Mouse (Mus musculus) lung, postnatal 10 days (tissue): Measurements from ENCODE around the gene Mab21l2.

Experiments used
- DNase-seq: peaks from one replicate; pipeline ENCODE4 v3.0.0; 2021

Mab21l2 gene

GRCm38 (mm10) chr3:86538645-86539554 lies 9.5 kb downstream of the Mab21l2 start:
- no peak for DNase-seq

DNA sequence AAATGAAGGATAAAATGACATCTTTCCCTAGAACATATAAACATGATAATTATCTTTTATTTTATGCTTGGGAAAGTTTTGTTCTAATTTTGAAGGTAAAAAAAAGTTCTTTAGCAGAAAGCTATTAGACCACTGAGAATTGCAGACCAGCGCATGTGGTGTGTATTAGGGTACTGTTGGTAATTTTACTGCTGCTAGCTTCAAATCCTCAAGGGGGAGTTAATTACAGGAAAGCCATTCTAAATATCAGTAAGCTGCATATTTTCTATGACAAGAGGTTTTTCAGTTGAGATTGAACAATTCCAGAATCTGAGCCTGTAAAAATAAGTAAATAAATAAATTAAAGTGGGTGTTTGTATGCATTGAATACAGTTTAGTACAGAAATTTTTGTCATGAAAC lies 11.7 kb downstream of the Mab21l2 start:
- DNase-seq, result no peak

- no peak for DNase-seq
Measured at GRCm38 (mm10) chr3:86531531-86532269, 16.7 kb downstream of the Mab21l2 start.

GRCm38 (mm10) chr3:86522880-86523505 lies 25.4 kb downstream of the Mab21l2 start:
- DNase-seq, result no peak

DNA sequence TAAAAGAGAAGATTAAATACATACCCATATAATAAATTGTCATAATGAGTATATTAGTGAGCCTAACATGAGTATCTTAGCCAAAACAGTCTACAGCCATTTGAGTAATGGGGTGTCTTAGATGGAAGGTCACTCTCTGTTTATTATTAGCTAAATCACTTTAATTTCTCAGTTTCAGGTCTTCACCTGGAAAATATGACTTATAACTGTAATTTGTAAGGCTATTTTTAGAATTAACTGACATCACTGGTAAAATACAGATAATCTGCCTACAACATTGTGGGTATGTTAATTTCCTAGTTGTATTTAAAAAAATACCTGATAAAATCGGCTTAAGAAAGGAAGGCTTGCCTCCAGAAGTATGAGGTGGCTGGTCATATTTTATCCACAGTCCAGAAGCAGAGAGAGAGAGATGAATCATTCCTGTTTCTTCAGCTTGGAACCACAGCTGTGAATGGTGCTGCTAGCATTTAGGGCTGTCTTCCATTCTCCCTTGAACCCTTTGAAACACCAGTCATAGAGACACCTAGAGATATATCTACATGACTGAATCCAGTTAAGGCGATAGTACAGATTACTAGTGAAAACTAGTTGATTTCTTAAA lies 29.8 kb downstream of the Mab21l2 start:
- no peak for DNase-seq

DNA sequence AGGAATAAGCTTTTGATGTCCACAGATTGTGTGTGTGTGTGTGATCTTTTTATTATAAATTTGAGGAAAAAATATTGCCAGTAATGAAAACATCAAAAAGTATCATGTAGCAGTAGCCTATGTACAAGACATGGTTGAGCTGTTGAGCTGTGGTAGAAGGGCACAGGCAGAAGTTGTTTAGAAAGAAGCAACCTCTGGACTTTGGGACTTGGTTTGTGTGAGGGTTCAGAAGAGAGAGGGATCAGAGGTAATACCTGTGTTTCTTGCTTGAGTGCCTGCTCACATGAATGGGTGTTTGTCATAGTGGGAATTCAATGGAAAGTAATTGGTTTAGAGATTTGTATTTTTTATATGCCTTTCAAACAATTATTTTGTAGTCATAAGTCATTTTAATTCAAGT lies 47.8 kb downstream of the Mab21l2 start:
- no peak for DNase-seq
